Mouse (Mus musculus) cerebellum, adult 2 months (tissue): ENCODE data around the gene Arhgef3. TPM values are rescaled to one million over a fixed set of nuclear protein-coding genes. Genes with fewer than 3 reads are reported as not detected.

Source experiments
- DNase-seq, 2 experiments: peaks; one replicate each; pipeline ENCODE4 v3.0.0; 2021
- H3K27ac ChIP-seq: fragments of 200-500 bp; 2 replicates; pipeline ENCODE4 v1.5.1; 2012; ENCODE audit warnings: low read length, control low read depth, inconsistent platforms; ENCODE audit not compliant: insufficient read depth
- H3K27me3 ChIP-seq: fragments of 200-500 bp; 2 replicates; pipeline ENCODE4 v1.6.1; 2012; ENCODE audit warnings: inconsistent platforms, mild to moderate bottlenecking, low read length, moderate library complexity; ENCODE audit not compliant: control insufficient read depth, insufficient read depth
- H3K4me1 ChIP-seq: fragments of 200-500 bp; 2 replicates; pipeline ENCODE4 v1.6.1; 2011; ENCODE audit warnings: low read length; ENCODE audit not compliant: control insufficient read depth, insufficient read depth
- H3K4me3 ChIP-seq: fragments of 200-500 bp; replicated peaks from 2 replicates; pipeline ENCODE3; 2011; ENCODE audit warnings: mild to moderate bottlenecking, low read depth, low read length, control low read depth; ENCODE audit not compliant: insufficient read depth
- CTCF ChIP-seq: fragments of 200-500 bp; IDR thresholded peaks from 2 replicates; pipeline ENCODE4 v1.5.1; 2011; ENCODE audit warnings: low read depth, mild to moderate bottlenecking, control low read depth, low read length, moderate library complexity, borderline replicate concordance; ENCODE audit not compliant: insufficient read depth
- POLR2A ChIP-seq: fragments of 200-500 bp; IDR thresholded peaks from 2 replicates; pipeline ENCODE4 v1.6.1; 2011; ENCODE audit warnings: low read length, control low read depth, borderline replicate concordance; ENCODE audit not compliant: insufficient read depth
- WGBS: fragments of 180-500 bp; shearing (Covaris S2); methylation state at CpG from one replicate; pipeline ENCODE4 v1.1.7; 2018; 5-methylcytosine and 5-hydroxymethylcytosine counted together
- polyA plus RNA-seq: library from polyadenylated mRNA; depleted of rRNA; stranded (reverse); fragments of >200 nt; gene quantifications from 2 replicates; pipeline ENCODE4 v1.2.3, GENCODE M21; 2012

Gene Arhgef3
- polyA plus RNA-seq, 1 experiment: 54.8 TPM

DNA sequence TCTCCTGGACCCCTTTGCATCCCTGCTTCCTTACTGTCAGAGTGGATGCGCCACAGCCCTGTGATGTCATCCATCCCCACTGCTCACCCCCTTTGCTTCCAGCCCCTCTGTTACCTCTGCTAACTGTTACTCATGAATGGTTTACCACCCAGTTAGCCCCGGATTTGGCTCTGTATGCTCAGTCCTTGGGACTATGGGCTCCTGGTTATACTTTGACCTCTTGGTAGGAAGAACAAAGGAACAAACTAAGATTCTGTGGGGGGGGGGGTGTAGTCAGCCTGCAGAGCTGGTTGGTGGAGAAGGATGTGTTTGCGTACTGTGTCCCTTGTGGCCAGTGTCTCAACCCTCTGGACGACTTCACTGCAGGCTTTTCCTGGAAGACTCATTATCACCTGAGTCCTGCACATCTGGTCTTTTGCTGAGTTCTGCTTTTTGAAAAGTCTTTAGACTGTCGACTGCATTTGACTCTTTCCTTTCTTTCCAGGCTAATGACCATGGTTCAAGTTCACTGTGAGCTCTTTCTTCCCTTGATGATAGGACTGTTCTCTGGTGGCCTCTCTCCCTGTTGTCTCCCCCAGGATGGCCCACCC, 250.1 kb downstream of the Arhgef3 start:
- Histone ChIP-seq H3K4me3 (no peak overlapping the region), H3K27me3 (no peaks in the 10 kb centered on the region), H3K4me1 (peaks cover 33% of the 10 kb centered on the region), H3K27ac (no peak overlapping the region)
- no peak for TF ChIP-seq CTCF
- TF ChIP-seq POLR2A: no peak
- no peak for DNase-seq
- WGBS: 73% methylated on average over 5 of the region's 5 CpGs

GRCm38 (mm10) chr14:27367117-27367711, 252.5 kb downstream of the Arhgef3 start:
- no peak for DNase-seq
- WGBS: 53% methylated on average over 10 of the region's 10 CpGs
- Histone ChIP-seq H3K27me3 (no peaks in the 10 kb centered on the region), H3K4me1 (peaks cover 32% of the 10 kb centered on the region), H3K27ac (no peak overlapping the region), H3K4me3 (no peak overlapping the region)
- TF ChIP-seq POLR2A (no peak), CTCF (no peak)

DNA sequence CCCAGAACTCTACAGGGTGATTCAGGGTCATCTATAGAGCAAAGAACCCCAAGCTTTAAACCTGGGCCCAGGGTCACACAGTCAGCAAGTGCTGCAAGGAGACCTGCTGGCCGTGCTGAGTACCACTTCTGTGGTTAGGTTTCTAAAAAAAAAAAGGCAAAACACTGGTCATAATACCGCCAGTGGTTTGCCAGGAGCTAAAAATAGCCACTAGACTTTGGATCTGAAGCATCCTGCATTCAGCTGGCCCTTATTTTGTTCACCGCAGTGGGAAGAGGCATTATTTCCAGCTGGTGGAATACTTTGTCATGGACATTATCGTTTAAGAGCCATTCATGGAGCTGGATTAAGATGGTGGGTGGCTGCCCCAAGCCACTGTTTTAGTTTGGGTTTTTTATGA, 253.9 kb downstream of the Arhgef3 start:
- 17% methylated on average over 4 of the region's 4 CpGs for WGBS
- TF ChIP-seq POLR2A: no peak
- TF ChIP-seq CTCF: no peak
- no peak overlapping the region for H3K27ac ChIP-seq
- H3K4me1 ChIP-seq: peaks cover 29% of the 10 kb centered on the region
- no peaks in the 10 kb centered on the region for H3K27me3 ChIP-seq
- H3K4me3 ChIP-seq: no peak overlapping the region
- no peak for DNase-seq

- WGBS: 70% methylated on average over 4 of the region's 4 CpGs
- no peak for DNase-seq
- H3K27me3 ChIP-seq: no peaks in the 10 kb centered on the region
- no peak for TF ChIP-seq CTCF
- H3K4me1 ChIP-seq: peaks cover 33% of the 10 kb centered on the region
- no peak overlapping the region for H3K27ac ChIP-seq
- no peak overlapping the region for H3K4me3 ChIP-seq
Observed at GRCm38 (mm10) chr14:27369503-27369902, 254.8 kb downstream of the Arhgef3 start.

- Histone ChIP-seq H3K27ac (peak overlapping the region; percentile 65), H3K4me3 (no peak overlapping the region), H3K4me1 (peaks cover 31% of the 10 kb centered on the region), H3K27me3 (no peaks in the 10 kb centered on the region)
- peak; percentile 63 to 88 for DNase-seq
- TF ChIP-seq POLR2A: no peak
- WGBS: 19% methylated on average over 8 of the region's 8 CpGs
Observed at GRCm38 (mm10) chr14:27371669-27372076, 257.0 kb downstream of the Arhgef3 start.

DNA sequence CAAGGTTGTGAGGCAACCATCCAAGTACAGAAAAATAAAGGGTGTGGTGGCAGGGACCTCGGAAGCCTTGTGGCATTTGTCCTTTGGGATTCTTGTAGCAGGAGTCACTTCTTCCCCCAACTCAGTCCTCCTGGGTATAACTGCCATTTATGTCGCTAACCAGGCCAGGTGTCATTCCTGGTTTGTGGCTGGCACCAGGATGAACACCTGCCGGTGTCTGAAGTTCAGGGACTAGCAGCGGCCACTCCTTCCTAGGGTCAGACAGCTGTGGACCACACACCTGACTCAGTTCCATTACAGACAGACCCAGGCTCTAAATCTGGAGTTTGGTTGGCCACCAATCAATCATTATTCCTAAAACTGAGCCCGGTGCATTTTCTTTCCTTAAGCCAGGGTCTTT, 258.8 kb downstream of the Arhgef3 start:
- Histone ChIP-seq H3K27me3 (no peaks in the 10 kb centered on the region), H3K27ac (0 out of 2 replicates have a peak overlapping the region, but pooled peaks have one; percentile 3), H3K4me1 (peaks cover 25% of the 10 kb centered on the region), H3K4me3 (no peak overlapping the region)
- no peak for TF ChIP-seq POLR2A
- no peak for DNase-seq
- 55% methylated on average over 5 of the region's 5 CpGs for WGBS

DNA sequence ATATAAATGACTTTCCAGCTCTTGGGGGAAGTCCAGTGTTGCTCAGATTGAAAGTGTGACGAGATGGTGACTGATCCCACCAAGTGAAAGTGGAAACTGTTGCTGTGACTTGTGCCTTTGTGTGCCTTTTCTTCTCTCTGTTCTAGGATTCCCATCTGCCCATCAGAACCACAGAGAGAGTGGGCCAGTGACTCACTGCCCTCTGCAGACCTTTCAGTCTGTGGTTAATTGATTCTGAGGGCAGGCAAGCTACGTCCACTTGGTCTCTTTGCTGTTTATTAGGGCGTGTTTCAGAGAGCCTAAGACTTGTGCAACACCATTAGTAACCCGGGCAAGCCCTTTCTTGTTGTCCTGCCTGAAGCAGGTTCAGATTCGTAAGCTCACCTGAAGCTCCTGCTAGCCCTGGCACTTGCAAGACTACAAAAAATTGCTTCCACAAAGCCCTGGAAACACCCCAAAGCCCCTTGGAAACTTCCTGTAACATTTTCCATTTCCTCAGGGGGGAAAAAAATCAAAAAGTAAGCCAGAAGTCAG, 261.5 kb downstream of the Arhgef3 start:
- TF ChIP-seq POLR2A (no peak), CTCF (0 out of 2 replicates have a peak, but pooled peaks have one; percentile 5)
- WGBS: 47% methylated on average over 5 of the region's 5 CpGs
- DNase-seq: no peak
- no peak overlapping the region for H3K4me3 ChIP-seq
- H3K27ac ChIP-seq: peak overlapping the region; percentile 55; the same call in 1 of the 2 replicates
- no peaks in the 10 kb centered on the region for H3K27me3 ChIP-seq
- H3K4me1 ChIP-seq: peaks cover 27% of the 10 kb centered on the region; the same call in 1 of the 2 replicates

- Histone ChIP-seq H3K4me1 (peaks cover 19% of the 10 kb centered on the region), H3K27me3 (no peaks in the 10 kb centered on the region), H3K27ac (no peak overlapping the region), H3K4me3 (no peak overlapping the region)
- DNase-seq: no peak
- TF ChIP-seq CTCF: no peak
- no peak for TF ChIP-seq POLR2A
- 84% methylated on average over 7 of the region's 7 CpGs for WGBS
Observed at GRCm38 (mm10) chr14:27378669-27379068, 264.0 kb downstream of the Arhgef3 start.
